Mouse (Mus musculus) left cerebral cortex, adult 9 months (tissue): ENCODE data around the gene Gm9887.

Experiments
- DNase-seq, 2 experiments: peaks; one replicate each; pipeline ENCODE4 v3.0.0; 2022; ENCODE audit warnings: low spot score in 2 of 2

Gene Gm9887

DNA sequence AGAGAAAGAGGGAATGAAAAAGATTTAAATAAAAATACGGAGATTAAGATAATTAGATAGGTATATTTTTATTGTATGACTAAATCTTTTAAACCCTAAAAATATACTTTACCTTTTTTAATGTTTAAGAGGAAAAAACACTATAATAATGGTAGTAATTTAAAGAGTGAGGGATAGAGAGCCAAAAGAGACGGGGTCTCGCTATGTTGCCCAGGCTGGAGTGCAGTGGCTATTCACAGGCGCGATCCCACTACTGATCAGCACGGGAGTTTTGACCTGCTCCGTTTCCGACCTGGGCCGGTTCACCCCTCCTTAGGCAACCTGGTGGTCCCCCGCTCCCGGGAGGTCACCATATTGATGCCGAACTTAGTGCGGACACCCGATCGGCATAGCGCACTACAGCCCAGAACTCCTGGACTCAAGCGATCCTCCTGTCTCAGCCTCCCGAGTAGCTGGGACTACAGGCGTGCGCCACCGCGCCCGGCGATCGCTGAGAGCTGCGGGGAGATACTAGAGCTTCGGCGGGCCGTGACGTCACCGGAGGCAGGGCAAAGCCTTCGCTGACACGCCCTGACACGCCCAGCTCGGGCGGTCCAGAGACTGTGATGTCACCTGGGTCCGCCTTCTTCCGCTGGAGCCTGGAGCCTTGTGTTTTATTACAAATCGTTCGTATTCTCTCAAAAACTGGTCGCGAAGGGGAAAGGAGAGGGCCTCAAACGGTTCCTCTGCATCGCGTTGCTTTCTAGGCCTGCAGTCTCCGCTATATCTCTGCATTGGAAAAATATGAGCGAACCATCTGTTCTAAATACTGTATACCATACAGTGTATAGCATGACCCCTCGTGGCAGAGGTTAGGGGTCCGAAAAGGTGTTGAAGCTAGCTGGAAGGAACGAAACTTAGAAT, 11.0 kb downstream of the Gm9887 start:
- DNase-seq, result peak; percentile 96 to 99

DNA sequence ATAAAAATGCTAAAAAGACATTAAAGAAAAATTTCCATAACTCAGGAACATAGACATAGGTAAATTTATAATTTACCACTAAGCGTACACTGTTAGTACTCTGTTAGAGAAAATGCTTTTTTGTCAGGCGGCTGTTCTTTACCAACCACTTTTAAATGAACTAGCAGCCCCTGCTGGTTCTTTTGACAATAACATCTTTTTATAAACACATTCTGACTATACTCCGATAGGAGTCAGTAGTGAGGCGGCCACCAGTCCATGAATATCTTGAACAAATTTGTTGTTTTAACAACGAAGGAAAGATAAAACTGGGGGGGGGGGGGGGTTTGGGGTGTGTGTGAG, 11.6 kb downstream of the Gm9887 start:
- peak; percentile 69 to 89 for DNase-seq

DNA sequence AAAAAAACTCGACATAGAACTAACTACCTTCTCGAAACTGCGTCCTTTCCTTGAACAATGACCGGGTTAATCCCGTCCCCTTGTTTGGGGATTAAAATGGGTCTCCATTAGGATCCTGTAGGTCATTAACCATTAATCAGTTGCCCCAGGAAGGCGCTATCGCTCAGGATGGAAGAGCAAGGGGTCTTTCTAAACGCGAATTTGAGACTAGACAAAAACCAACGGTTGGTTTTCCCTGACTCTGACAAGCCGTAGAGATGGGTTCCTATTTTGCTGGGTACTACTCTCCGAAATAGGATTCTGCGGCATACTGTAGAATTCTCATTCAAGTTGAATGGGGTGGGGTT, 15.0 kb downstream of the Gm9887 start:
- no peak for DNase-seq

DNA sequence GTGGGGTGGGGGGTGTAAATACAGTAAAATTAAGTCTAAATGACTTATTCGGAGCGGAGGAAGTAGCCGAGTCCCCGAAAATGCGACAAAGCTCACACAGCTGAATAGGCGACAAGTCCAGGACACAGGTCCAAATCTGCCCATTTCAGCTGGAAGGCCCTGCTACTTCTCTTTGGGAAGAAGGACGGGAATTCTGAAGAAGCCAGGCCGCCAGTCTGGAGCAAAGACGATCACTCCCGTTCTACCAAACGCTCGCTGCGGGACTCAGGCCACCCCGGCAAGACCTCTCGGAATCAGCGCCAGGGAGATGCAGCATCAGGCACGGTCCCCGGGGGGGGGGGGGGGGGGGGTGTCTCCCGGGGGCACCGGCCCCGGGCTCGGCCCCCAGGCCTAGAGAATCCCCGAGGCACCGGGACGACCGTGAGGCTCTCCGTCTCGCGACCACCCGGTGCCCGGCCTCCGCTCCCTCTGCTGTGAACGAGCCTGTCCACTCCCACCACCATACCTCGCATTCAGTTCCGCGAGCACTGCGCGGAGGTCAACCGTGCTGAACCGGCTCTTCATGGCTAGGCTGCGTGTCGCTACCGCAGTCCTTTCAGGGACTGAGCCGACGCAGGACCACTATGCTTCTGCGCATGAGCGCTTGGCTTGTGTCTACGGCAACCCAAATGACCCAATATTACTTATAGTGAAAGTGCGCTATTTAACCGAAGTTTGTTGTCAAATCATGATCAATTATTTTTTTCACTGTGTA, 15.5 kb downstream of the Gm9887 start, which contains the start of gene Nemf:
Nemf (minus strand) TSS at position 620 of the 754 bp plus-strand sequence.
- peak; percentile 63 to 90 for DNase-seq

DNA sequence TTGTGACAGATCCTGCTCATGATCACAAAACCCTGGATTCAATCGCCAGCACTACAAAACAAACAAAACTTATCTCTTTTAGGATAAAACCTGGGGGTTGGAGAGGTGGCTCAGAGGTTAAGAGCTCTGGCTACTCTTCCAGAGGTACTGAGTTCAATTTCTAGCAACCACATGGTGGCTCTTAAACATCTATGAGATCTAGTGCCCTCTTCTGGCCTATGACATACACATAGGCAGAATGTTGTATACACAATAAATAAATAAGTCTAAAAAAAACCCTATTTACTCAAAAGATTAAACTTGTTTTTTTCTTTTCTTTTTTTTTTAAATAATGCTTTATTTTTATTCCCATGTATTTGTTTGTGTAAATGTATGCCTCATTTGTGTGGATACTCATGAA, 20.6 kb downstream of the Gm9887 start:
- no peak for DNase-seq

DNA sequence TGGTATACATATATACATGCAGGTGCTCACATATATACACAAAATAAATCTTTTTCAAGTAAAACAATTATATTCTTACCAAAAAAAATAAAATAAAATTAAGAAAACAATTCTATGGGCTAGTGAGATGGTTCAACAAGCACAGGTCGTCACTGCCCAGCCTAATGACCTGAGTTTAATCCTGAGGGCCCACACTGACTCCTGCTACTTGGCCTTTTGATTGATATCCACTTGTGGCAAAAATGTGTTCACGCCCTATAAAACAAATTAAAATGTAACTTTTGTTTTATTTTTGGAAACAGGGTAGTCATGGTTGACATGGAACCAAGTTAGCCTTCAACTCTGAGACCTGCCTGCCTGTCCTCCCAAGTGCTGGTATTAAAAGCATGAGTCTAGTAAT, 22.3 kb downstream of the Gm9887 start:
- no peak for DNase-seq

DNA sequence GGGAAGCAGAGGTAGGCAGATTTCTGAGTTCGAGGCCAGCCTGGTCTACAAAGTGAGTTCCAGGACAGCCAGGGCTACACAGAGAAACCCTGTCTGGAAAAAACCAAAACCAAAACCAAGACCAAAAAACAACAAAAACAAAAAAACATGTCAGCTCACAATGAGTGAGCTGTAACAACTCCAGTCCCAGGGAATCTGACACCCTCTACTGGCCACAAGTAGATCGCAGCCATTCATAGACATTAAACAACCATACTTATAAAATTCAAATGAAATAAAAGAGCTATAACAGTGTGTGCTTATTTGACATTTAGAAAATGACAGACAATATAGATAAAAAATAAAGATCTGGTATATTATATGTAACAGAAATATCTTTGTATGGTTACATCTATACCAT, 38.7 kb downstream of the Gm9887 start:
- DNase-seq, result peak in 1 of 2 experiments; percentile 23

DNA sequence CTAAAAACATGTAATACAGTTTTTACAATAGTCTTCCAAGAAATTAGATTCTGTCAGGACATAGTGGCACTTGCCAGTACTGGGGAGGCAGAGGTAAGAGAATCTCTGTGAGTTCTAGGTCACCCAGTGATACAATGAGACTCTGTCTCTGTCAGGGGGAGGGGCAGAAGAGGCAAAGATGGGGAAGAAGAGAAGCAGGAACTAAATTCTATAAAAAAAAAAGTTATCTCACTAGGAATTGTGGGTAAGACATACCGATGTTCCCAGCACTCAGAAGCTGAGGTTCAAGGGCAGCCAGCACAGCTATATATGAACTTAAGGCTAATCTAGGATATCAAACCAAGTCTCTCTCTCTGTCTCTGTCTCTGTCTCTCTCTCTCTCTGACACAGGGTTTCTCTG, 40.1 kb downstream of the Gm9887 start:
- no peak for DNase-seq

DNA sequence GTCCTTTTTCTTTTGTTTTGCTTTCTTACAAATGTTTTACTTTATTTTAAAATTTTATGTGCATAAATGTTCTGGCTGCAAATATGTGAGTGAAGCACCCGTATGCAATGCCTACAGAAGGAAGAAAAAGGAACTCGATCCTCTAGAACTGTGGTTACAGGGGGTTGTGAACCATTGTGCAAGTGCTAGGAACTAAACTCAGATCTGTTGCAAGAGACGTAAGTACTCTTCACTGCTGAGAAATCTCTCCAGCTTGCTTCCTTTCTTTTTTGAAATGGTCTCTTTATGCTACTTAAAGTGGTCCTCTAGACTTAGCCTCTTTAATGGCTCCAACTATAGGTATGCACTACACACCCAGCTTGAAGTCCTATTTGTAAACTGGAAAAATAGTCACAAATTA, 41.1 kb downstream of the Gm9887 start:
- no peak for DNase-seq
